Mouse (Mus musculus): ENCODE measurements around the gene Pank3. TPM values are rescaled to one million over a fixed set of nuclear protein-coding genes. Genes with fewer than 3 reads are reported as not detected.
"Not testable (repeated sequence)": the region's sequence is repeated elsewhere in the genome, so short reads cannot be mapped to it uniquely, and the experiment has no call there.

Pank3 gene
- total RNA-seq, 2 experiments from 2014 or later, result 17.0 to 18.3 TPM

GRCm38 (mm10) chr11:35770741-35771504, 1.6 kb downstream of the Pank3 start:
- intact Hi-C loops (cut with DNase I; ENCODE audit: low total_unique reads), result loop anchor here (10.0 kb wide), 1 partner anchor 54 kb away; no protein-coding TSS in a partner anchor
- DNase-seq, result no peak

GRCm38 (mm10) chr11:35775606-35776005, 6.3 kb downstream of the Pank3 start:
- intact Hi-C loops (cut with DNase I; ENCODE audit: low total_unique reads), result loop anchor here (10.0 kb wide), 1 partner anchor 49 kb away; no protein-coding TSS in a partner anchor
- no peak for DNase-seq

- DNase-seq, result no peak
- intact Hi-C loops (cut with DNase I; ENCODE audit: low total_unique reads), result loop anchor here (10.0 kb wide), 1 partner anchor 48 kb away; no protein-coding TSS in a partner anchor
Observed at GRCm38 (mm10) chr11:35776452-35776851, 7.2 kb downstream of the Pank3 start.

GRCm38 (mm10) chr11:35780336-35780735, 11.1 kb downstream of the Pank3 start:
- intact Hi-C loops (cut with DNase I; ENCODE audit: low total_unique reads), result no loop called here
- DNase-seq, result no peak

- no peak for DNase-seq
- intact Hi-C loops (cut with DNase I; ENCODE audit: low total_unique reads), result no loop called here
Observed at GRCm38 (mm10) chr11:35782444-35782843, 13.2 kb downstream of the Pank3 start.

- no peak for DNase-seq
Observed at GRCm38 (mm10) chr11:35783038-35783437, 13.8 kb downstream of the Pank3 start.

GRCm38 (mm10) chr11:35784002-35784401, 14.7 kb downstream of the Pank3 start:
- intact Hi-C loops (cut with DNase I; ENCODE audit: low total_unique reads), result no loop called here
- no peak for DNase-seq

More at GRCm38 (mm10) chr11:35783038-35783437, 13.8 kb downstream of the Pank3 start:
- intact Hi-C loops (cut with DNase I; ENCODE audit: low total_unique reads), result no loop called here

- intact Hi-C loops (cut with DNase I; ENCODE audit: low total_unique reads), result no loop called here
- DNase-seq, result no peak
Observed at GRCm38 (mm10) chr11:35784537-35784936, 15.3 kb downstream of the Pank3 start.

GRCm38 (mm10) chr11:35788443-35788842, 19.2 kb downstream of the Pank3 start:
- intact Hi-C loops (cut with DNase I; ENCODE audit: low total_unique reads), result no loop called here
- DNase-seq, result no peak

- DNase-seq; intact Hi-C loops (cut with DNase I; ENCODE audit: low total_unique reads): not testable (repeated sequence)
Observed at GRCm38 (mm10) chr11:35792800-35793199, 23.5 kb downstream of the Pank3 start.

- no peak for DNase-seq
- intact Hi-C loops (cut with DNase I; ENCODE audit: low total_unique reads), result no loop called here
Observed at GRCm38 (mm10) chr11:35797751-35798494, 28.6 kb downstream of the Pank3 start.

GRCm38 (mm10) chr11:35798495-35798820, 29.2 kb downstream of the Pank3 start:
- no peak for DNase-seq
- intact Hi-C loops (cut with DNase I; ENCODE audit: low total_unique reads), result no loop called here

- DNase-seq, result peak; percentile 37
- intact Hi-C loops (cut with DNase I; ENCODE audit: low total_unique reads), result no loop called here
Observed at GRCm38 (mm10) chr11:35798874-35799273, 29.6 kb downstream of the Pank3 start, which contains the start of gene Fbll1. Gene Fbll1, minus strand, starts transcription at chr11:35798884.

GRCm38 (mm10) chr11:35801332-35801731, 32.0 kb downstream of the Pank3 start:
- no peak for DNase-seq
- intact Hi-C loops (cut with DNase I; ENCODE audit: low total_unique reads), result no loop called here

GRCm38 (mm10) chr11:35811458-35811857, 42.2 kb downstream of the Pank3 start:
- no peak for DNase-seq
- intact Hi-C loops (cut with DNase I; ENCODE audit: low total_unique reads), result no loop called here

- intact Hi-C loops (cut with DNase I; ENCODE audit: low total_unique reads), result no loop called here
- no peak for DNase-seq
Observed at GRCm38 (mm10) chr11:35816316-35816715, 47.0 kb downstream of the Pank3 start.

GRCm38 (mm10) chr11:35827714-35828113, 58.4 kb downstream of the Pank3 start:
- intact Hi-C loops (cut with DNase I; ENCODE audit: low total_unique reads), result loop anchor here (10.0 kb wide), 1 partner anchor 53 kb away; no protein-coding TSS in a partner anchor
- DNase-seq, result no peak

- intact Hi-C loops (cut with DNase I; ENCODE audit: low total_unique reads), result no loop called here
- DNase-seq, result no peak
Observed at GRCm38 (mm10) chr11:35832139-35832538, 62.9 kb downstream of the Pank3 start.

- intact Hi-C loops (cut with DNase I; ENCODE audit: low total_unique reads), result no loop called here
- DNase-seq, result no peak
Observed at GRCm38 (mm10) chr11:35833270-35833669, 64.0 kb downstream of the Pank3 start.

GRCm38 (mm10) chr11:35834022-35834760, 64.9 kb downstream of the Pank3 start, which contains the start of gene Rars:
Gene Rars, minus strand, starts transcription at chr11:35834506.
- intact Hi-C loops (cut with DNase I; ENCODE audit: low total_unique reads), result no loop called here
- DNase-seq, result peak; percentile 92
